Mouse (Mus musculus): ENCODE measurements at regions not wholly inside any gene's neighbourhood (a gene's known extent, or its start where the extent isn't known, plus 50 kb on each side); places are given as distances from the start of the nearest gene placed in this dataset.

- no peak for TF ChIP-seq CHD2 (IDR thresholded peaks at IDR 0.05; ENCODE audit: low read depth, low read length)
- no peak for TF ChIP-seq ZNF384 (IDR thresholded peaks at IDR 0.05; ENCODE audit: low read depth, low read length)
- TF ChIP-seq MAFK (IDR thresholded peaks at IDR 0.05; ENCODE audit: insufficient read depth, low read depth, low read length): no peak
- TF ChIP-seq HCFC1 (IDR thresholded peaks at IDR 0.05; ENCODE audit: borderline replicate concordance, insufficient read depth, low read length): no peak
- no peak for TF ChIP-seq ZC3H11A (IDR thresholded peaks at IDR 0.05; ENCODE audit: borderline replicate concordance, low read depth, low read length)
- H3K4me1 ChIP-seq (ENCODE audit: control insufficient read depth in 2 of 2, insufficient read depth in 2 of 2, low read length in 2 of 2, poor library complexity in 1 of 2): no peaks in the 10 kb centered on the region
- no peak overlapping the region for H3K9ac ChIP-seq (ENCODE audit: insufficient read depth, low read depth, low read length, poor library complexity, severe bottlenecking)
- in situ Hi-C loops (cut with MboI; ENCODE audit: low sequenced_read_pairs in 2 of 2, unreplicated experiment in 2 of 2): no loop called here
- no peak for DNase-seq (ENCODE audit: low read depth, low spot score)
- no peak overlapping the region for H3K27ac ChIP-seq (ENCODE audit: insufficient read depth, low read depth, low read length, poor library complexity, severe bottlenecking)
- no peaks in the 10 kb centered on the region for H3K9me3 ChIP-seq (ENCODE audit: control insufficient read depth, insufficient read depth, low read depth, low read length)
- no peaks in the 10 kb centered on the region for H3K36me3 ChIP-seq (ENCODE audit: control insufficient read depth, insufficient read depth, low read length, poor library complexity, severe bottlenecking)
- H3K4me3 ChIP-seq (ENCODE audit: insufficient read depth in 1 of 2, low read depth in 1 of 2, low read length in 2 of 2, poor library complexity in 1 of 2, severe bottlenecking in 1 of 2): no peak overlapping the region
Observed at GRCm38 (mm10) chr11:92743191-92743590, 354.6 kb upstream of the Car10 start.

DNA sequence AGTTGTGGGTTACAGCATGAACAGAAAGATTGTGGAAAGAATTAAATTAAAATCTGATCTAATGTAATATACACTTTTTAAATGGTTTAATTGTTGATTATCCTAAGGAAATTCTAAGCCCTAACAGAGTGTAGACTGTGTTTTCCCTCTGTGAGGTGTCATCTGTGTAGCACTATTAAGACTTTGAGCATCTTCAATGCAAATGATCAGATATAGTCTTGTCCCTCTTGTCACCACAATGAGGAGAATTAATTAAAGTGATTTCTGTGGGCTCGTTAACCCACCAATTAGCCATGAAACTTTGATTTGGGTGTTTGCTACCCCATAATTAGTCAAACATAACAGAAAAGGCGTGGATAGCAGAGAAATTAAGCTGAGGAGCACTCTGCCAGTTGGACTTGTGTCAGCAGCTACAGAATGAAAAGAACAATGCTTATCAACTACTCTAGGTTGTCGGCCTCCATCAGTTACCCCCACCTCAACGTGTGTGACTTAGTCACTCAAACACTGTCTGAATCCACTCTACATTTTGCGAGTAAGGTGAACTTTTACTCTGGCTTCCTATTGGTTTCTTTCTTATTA is 339.4 kb upstream of the Car10 start:
- no peaks in the 10 kb centered on the region for H3K9me3 ChIP-seq (ENCODE audit: control insufficient read depth, insufficient read depth, low read depth, low read length)
- no peak overlapping the region for H3K9ac ChIP-seq (ENCODE audit: insufficient read depth, low read depth, low read length, poor library complexity, severe bottlenecking)
- in situ Hi-C loops (cut with MboI; ENCODE audit: low sequenced_read_pairs in 2 of 2, unreplicated experiment in 2 of 2): no loop called here
- H3K36me3 ChIP-seq (ENCODE audit: control insufficient read depth, insufficient read depth, low read length, poor library complexity, severe bottlenecking): no peaks in the 10 kb centered on the region
- DNase-seq (ENCODE audit: low read depth, low spot score): no peak
- no peak overlapping the region for H3K27ac ChIP-seq (ENCODE audit: insufficient read depth, low read depth, low read length, poor library complexity, severe bottlenecking)
- no peak overlapping the region for H3K4me3 ChIP-seq (ENCODE audit: insufficient read depth in 1 of 2, low read depth in 1 of 2, low read length in 2 of 2, poor library complexity in 1 of 2, severe bottlenecking in 1 of 2)
- H3K4me1 ChIP-seq (ENCODE audit: control insufficient read depth in 2 of 2, insufficient read depth in 2 of 2, low read length in 2 of 2, poor library complexity in 1 of 2): no peaks in the 10 kb centered on the region
- TF ChIP-seq HCFC1 (IDR thresholded peaks at IDR 0.05; ENCODE audit: borderline replicate concordance, insufficient read depth, low read length) (no peak), MAFK (IDR thresholded peaks at IDR 0.05; ENCODE audit: insufficient read depth, low read depth, low read length) (no peak), ZC3H11A (IDR thresholded peaks at IDR 0.05; ENCODE audit: borderline replicate concordance, low read depth, low read length) (no peak), CHD2 (IDR thresholded peaks at IDR 0.05; ENCODE audit: low read depth, low read length) (no peak), ZNF384 (IDR thresholded peaks at IDR 0.05; ENCODE audit: low read depth, low read length) (no peak)

- Histone ChIP-seq H3K36me3 (ENCODE audit: control insufficient read depth, insufficient read depth, low read length, poor library complexity, severe bottlenecking) (no peaks in the 10 kb centered on the region), H3K4me1 (ENCODE audit: control insufficient read depth in 2 of 2, insufficient read depth in 2 of 2, low read length in 2 of 2, poor library complexity in 1 of 2) (no peaks in the 10 kb centered on the region), H3K9me3 (ENCODE audit: control insufficient read depth, insufficient read depth, low read depth, low read length) (no peaks in the 10 kb centered on the region), H3K4me3 (ENCODE audit: insufficient read depth in 1 of 2, low read depth in 1 of 2, low read length in 2 of 2, poor library complexity in 1 of 2, severe bottlenecking in 1 of 2) (no peak overlapping the region), H3K27ac (ENCODE audit: insufficient read depth, low read depth, low read length, poor library complexity, severe bottlenecking) (no peak overlapping the region), H3K9ac (ENCODE audit: insufficient read depth, low read depth, low read length, poor library complexity, severe bottlenecking) (no peak overlapping the region)
- in situ Hi-C loops (cut with MboI; ENCODE audit: low sequenced_read_pairs in 2 of 2, unreplicated experiment in 2 of 2): no loop called here
- no peak for DNase-seq (ENCODE audit: low read depth, low spot score)
- TF ChIP-seq MAFK (IDR thresholded peaks at IDR 0.05; ENCODE audit: insufficient read depth, low read depth, low read length) (no peak), HCFC1 (IDR thresholded peaks at IDR 0.05; ENCODE audit: borderline replicate concordance, insufficient read depth, low read length) (no peak), CHD2 (IDR thresholded peaks at IDR 0.05; ENCODE audit: low read depth, low read length) (no peak), ZC3H11A (IDR thresholded peaks at IDR 0.05; ENCODE audit: borderline replicate concordance, low read depth, low read length) (no peak), ZNF384 (IDR thresholded peaks at IDR 0.05; ENCODE audit: low read depth, low read length) (no peak)
Observed at GRCm38 (mm10) chr11:92769936-92770335, 327.9 kb upstream of the Car10 start.

DNA sequence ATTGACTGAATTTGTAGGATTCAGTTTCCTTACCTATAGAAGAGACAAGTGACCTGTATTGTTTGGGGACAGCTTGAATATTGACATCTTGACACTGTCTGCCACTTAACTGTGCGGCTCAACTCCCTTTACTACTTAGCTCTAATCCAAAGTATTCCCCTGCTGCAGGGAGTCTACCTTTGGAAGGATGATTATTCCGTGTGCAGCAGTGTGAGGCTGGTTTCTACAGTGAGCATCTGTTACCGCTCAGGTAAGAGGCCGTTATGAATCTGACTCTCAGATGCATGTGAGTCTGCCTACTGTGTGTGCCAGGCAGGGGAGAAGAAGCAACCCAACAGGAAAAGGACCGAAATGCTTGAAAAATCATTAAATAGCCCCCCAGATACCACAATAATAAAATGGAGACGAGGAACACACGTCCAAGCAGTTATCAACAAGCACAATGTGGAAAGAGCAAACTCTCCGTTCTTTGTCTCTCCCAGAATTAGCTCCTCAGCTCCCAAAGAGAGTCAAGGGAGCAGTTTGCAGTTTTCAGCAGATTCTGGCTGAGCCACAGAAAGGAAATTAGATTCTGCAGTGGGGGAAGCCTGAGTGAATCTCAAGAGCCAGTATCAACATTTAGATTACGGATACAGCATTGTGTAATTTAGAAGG is 324.8 kb upstream of the Car10 start:
- TF ChIP-seq ZNF384 (IDR thresholded peaks at IDR 0.05; ENCODE audit: low read depth, low read length) (no peak), HCFC1 (IDR thresholded peaks at IDR 0.05; ENCODE audit: borderline replicate concordance, insufficient read depth, low read length) (no peak), MAFK (IDR thresholded peaks at IDR 0.05; ENCODE audit: insufficient read depth, low read depth, low read length) (no peak), ZC3H11A (IDR thresholded peaks at IDR 0.05; ENCODE audit: borderline replicate concordance, low read depth, low read length) (no peak), CHD2 (IDR thresholded peaks at IDR 0.05; ENCODE audit: low read depth, low read length) (no peak)
- Histone ChIP-seq H3K9me3 (ENCODE audit: control insufficient read depth, insufficient read depth, low read depth, low read length) (no peaks in the 10 kb centered on the region), H3K9ac (ENCODE audit: insufficient read depth, low read depth, low read length, poor library complexity, severe bottlenecking) (no peak overlapping the region), H3K4me1 (ENCODE audit: control insufficient read depth in 2 of 2, insufficient read depth in 2 of 2, low read length in 2 of 2, poor library complexity in 1 of 2) (no peaks in the 10 kb centered on the region), H3K36me3 (ENCODE audit: control insufficient read depth, insufficient read depth, low read length, poor library complexity, severe bottlenecking) (no peaks in the 10 kb centered on the region), H3K4me3 (ENCODE audit: insufficient read depth in 1 of 2, low read depth in 1 of 2, low read length in 2 of 2, poor library complexity in 1 of 2, severe bottlenecking in 1 of 2) (no peak overlapping the region), H3K27ac (ENCODE audit: insufficient read depth, low read depth, low read length, poor library complexity, severe bottlenecking) (no peak overlapping the region)
- no peak for DNase-seq (ENCODE audit: low read depth, low spot score)
- in situ Hi-C loops (cut with MboI; ENCODE audit: low sequenced_read_pairs in 2 of 2, unreplicated experiment in 2 of 2): no loop called here
